Mouse (Mus musculus) left cerebral cortex, adult 2 months (tissue): ENCODE data around the gene Prex1. TPM values are rescaled to one million over a fixed set of nuclear protein-coding genes. Genes with fewer than 3 reads are reported as not detected.

ENCODE experiments used
- DNase-seq, 2 experiments: peaks; one replicate each; pipeline ENCODE4 v3.0.0; 2021 to 2022; ENCODE audit warnings: low spot score in 2 of 2, mixed read lengths in 1 of 2; ENCODE audit errors: extremely low spot score in 1 of 2
- H3K27ac ChIP-seq: fragments of 200-600 bp; 2 replicates; pipeline ENCODE4 v1.8.1; 2022
- H3K4me3 ChIP-seq: fragments of 200-600 bp; 2 replicates; pipeline ENCODE4 v1.8.1; 2022
- CTCF ChIP-seq: fragments of 200-600 bp; IDR thresholded peaks from 2 replicates; pipeline ENCODE4 v1.8.1; 2022; ENCODE audit warnings: antibody characterized with exemption, mild to moderate bottlenecking, moderate library complexity
- intact Hi-C: fragments of 180-260 bp; cut with DNase I; formaldehyde crosslinking; loops from one replicate; pipeline ENCODE4 v1.15.1; 2025
- total RNA-seq, 2 experiments: library from RNA; stranded (reverse); gene quantifications; 2 replicates each; pipeline ENCODE4 v1.2.3; 2021

Gene Prex1
- total RNA-seq, 2 experiments from 2014 or later = 110 to 115 TPM

- no peak for TF ChIP-seq CTCF
- DNase-seq = no peak
- H3K27ac ChIP-seq = peak overlapping the region; percentile 84
- intact Hi-C loops = loop anchor here (5.0 kb wide), 1 partner anchor 62 kb away; no protein-coding TSS in a partner anchor
- H3K4me3 ChIP-seq = no peak overlapping the region
Measured at GRCm38 (mm10) chr2:166665244-166665922, 48.2 kb downstream of the Prex1 start.

- no peak for TF ChIP-seq CTCF
- no peak for DNase-seq
- intact Hi-C loops = no loop called here
- Histone ChIP-seq H3K4me3 (no peak overlapping the region), H3K27ac (peak overlapping the region; percentile 84)
Measured at GRCm38 (mm10) chr2:166664506-166664905, 49.1 kb downstream of the Prex1 start.

- intact Hi-C loops = loop anchor here (2.0 kb wide), 2 partner anchors 21 to 49 kb away; partner anchors contain the start of gene Prex1
- DNase-seq = no peak
- Histone ChIP-seq H3K27ac (peak overlapping the region; percentile 84), H3K4me3 (no peak overlapping the region)
- no peak for TF ChIP-seq CTCF
Measured at GRCm38 (mm10) chr2:166663250-166663961, 50.2 kb downstream of the Prex1 start.

- intact Hi-C loops = loop anchor here (2.0 kb wide), 2 partner anchors 20 to 50 kb away; partner anchors contain the start of gene Prex1
- Histone ChIP-seq H3K27ac (peak overlapping the region; percentile 84), H3K4me3 (no peak overlapping the region)
- DNase-seq = peak in 1 of 2 experiments; percentile 27
- no peak for TF ChIP-seq CTCF
Measured at GRCm38 (mm10) chr2:166662595-166663160, 51.0 kb downstream of the Prex1 start.

- Histone ChIP-seq H3K4me3 (no peak overlapping the region), H3K27ac (peak overlapping the region; percentile 84)
- TF ChIP-seq CTCF = no peak
- DNase-seq = peak in 1 of 2 experiments; percentile 15
- intact Hi-C loops = loop anchor here (2.0 kb wide), 2 partner anchors 19 to 51 kb away; partner anchors contain the start of gene Prex1
Measured at GRCm38 (mm10) chr2:166661971-166662370, 51.7 kb downstream of the Prex1 start.

GRCm38 (mm10) chr2:166661498-166661897 is 52.1 kb downstream of the Prex1 start:
- Histone ChIP-seq H3K27ac (peak overlapping the region; percentile 84), H3K4me3 (no peak overlapping the region)
- intact Hi-C loops = no loop called here
- peak in 1 of 2 experiments; percentile 23 for DNase-seq
- no peak for TF ChIP-seq CTCF

- Histone ChIP-seq H3K4me3 (no peak overlapping the region), H3K27ac (no peak overlapping the region)
- TF ChIP-seq CTCF = no peak
- no peak for DNase-seq
- intact Hi-C loops = no loop called here
Measured at GRCm38 (mm10) chr2:166658380-166658779, 55.3 kb downstream of the Prex1 start.

- no peak for DNase-seq
- Histone ChIP-seq H3K27ac (0 out of 2 replicates have a peak overlapping the region, but pooled peaks have one; percentile 32), H3K4me3 (no peak overlapping the region)
- TF ChIP-seq CTCF = no peak
- intact Hi-C loops = no loop called here
Measured at GRCm38 (mm10) chr2:166657451-166658011, 56.1 kb downstream of the Prex1 start.

GRCm38 (mm10) chr2:166656630-166657029 is 57.0 kb downstream of the Prex1 start:
- DNase-seq = no peak
- no peak overlapping the region for H3K4me3 ChIP-seq
- TF ChIP-seq CTCF = no peak
- intact Hi-C loops = no loop called here
- H3K27ac ChIP-seq = peak overlapping the region; percentile 32; the same call in 1 of the 2 replicates

- Histone ChIP-seq H3K27ac (no peak overlapping the region; the same call in 1 of the 2 replicates), H3K4me3 (no peak overlapping the region)
- peak in 1 of 2 experiments; percentile 25 for DNase-seq
- no peak for TF ChIP-seq CTCF
- intact Hi-C loops = no loop called here
Measured at GRCm38 (mm10) chr2:166655727-166656520, 57.7 kb downstream of the Prex1 start.

GRCm38 (mm10) chr2:166655308-166655707 is 58.3 kb downstream of the Prex1 start:
- H3K4me3 ChIP-seq = no peak overlapping the region
- intact Hi-C loops = no loop called here
- H3K27ac ChIP-seq = no peak overlapping the region
- TF ChIP-seq CTCF = no peak
- no peak for DNase-seq
